Mouse (Mus musculus): ENCODE results near the gene Wnt8b.

GRCm38 (mm10) chr19:44457359-44458055, 35.8 kb upstream of the Wnt8b start:
- TF ChIP-seq POLR2A (IDR thresholded peaks at IDR 0.05; ENCODE audit: low read depth, low read length) (no peak), CTCF (IDR thresholded peaks at IDR 0.05; ENCODE audit: extremely low read depth, insufficient read length, insufficient replicate concordance, low read depth, low read length) (no peak)

All from small intestine, adult 2 months (tissue).